12 mouse cellular contexts compared by ENCODE assay signal in the genomic region with DNA sequence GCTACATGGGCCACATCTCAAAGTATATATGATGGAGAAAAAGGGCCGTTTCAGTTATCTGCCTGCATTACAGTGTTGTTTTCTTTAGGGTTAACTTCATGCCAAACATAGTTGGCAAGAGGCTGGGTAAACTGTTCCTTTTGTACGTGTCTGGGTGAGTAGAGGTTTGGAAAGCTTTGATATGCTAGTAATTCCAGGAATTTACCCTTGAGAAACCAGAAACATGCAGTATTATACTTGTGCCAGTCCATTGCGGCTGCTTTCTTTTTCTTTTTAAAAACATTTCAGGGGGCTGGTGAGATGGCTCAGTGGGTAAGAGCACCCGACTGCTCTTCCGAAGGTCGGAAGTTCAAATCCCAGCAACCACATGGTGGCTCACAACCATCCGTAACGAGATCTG. TPM values are rescaled to one million over a fixed set of nuclear protein-coding genes. Genes with fewer than 3 reads are reported as not detected.
DNase-seq lines count a peak whose midpoint lies in the region; ATAC-seq and TF ChIP-seq lines count a peak whose summit lies in the region.
"Had no signal": no experiment of that assay in that cellular context is flagged by ENCODE, and none has a peak within 500 bp of the region (broad histone marks: within the 10 kb centered on the region; RNA-seq: fewer than 3 reads in every experiment).

No protein-coding gene starts in this region.

- peak; percentile 6 for DNase-seq in kidney, postnatal 0 days (ENCODE audit: low spot score)
- no peak for DNase-seq in kidney, postnatal 4 days
- no peak for DNase-seq in layer of hippocampus, adult 9-11 months
- DNase-seq in layer of hippocampus, postnatal 25 days (ENCODE audit: extremely low spot score in 1 of 2, low spot score in 1 of 2), result no peak
- DNase-seq: gastrocnemius, postnatal 14 days; lung, postnatal 14 days had no signal

- H3K27me3 ChIP-seq in kidney, postnatal 0 days (ENCODE audit: insufficient read depth, low read length), result no peaks in the 10 kb centered on the region
- H3K27me3 ChIP-seq in embryonic facial prominence, embryonic 13.5 days, result peaks cover 17% of the 10 kb centered on the region
- H3K27me3 ChIP-seq in hindbrain, embryonic 16.5 days (replicated peaks; ENCODE audit: control insufficient read depth, insufficient read depth, low read length), result no peaks in the 10 kb centered on the region
- peaks cover 22% of the 10 kb centered on the region for H3K27me3 ChIP-seq in neural tube, embryonic 12.5 days (replicated peaks)

- no peak for TF ChIP-seq CTCF in kidney, postnatal 0 days (IDR thresholded peaks at IDR 0.05; ENCODE audit: low read depth)

- H3K36me3 ChIP-seq in kidney, postnatal 0 days (ENCODE audit: insufficient read depth, low read length), result peaks cover 17% of the 10 kb centered on the region
- peaks cover 25% of the 10 kb centered on the region for H3K36me3 ChIP-seq in embryonic facial prominence, embryonic 13.5 days
- H3K36me3 ChIP-seq in hindbrain, embryonic 16.5 days (ENCODE audit: control insufficient read depth, insufficient read depth, low read length), result peaks cover 12% of the 10 kb centered on the region
- peaks cover 25% of the 10 kb centered on the region for H3K36me3 ChIP-seq in neural tube, embryonic 12.5 days

- ATAC-seq in kidney, postnatal 0 days (replicated peaks; ENCODE audit: low FRiP score, low read depth), result no peak
- no peak for ATAC-seq in embryonic facial prominence, embryonic 13.5 days (ENCODE audit: insufficient number of reproducible peaks, insufficient read depth, low FRiP score, low TSS enrichment, low read depth)
- no peak for ATAC-seq in hindbrain, embryonic 16.5 days
- no peak for ATAC-seq in neural tube, embryonic 12.5 days (ENCODE audit: low FRiP score, low read depth)
- ATAC-seq in inflammation-experienced regulatory T-cells, adult 6 months, result no peak

- H3K4me2 ChIP-seq in kidney, postnatal 0 days (ENCODE audit: low read length), result peak overlapping the region; percentile 92
- peak overlapping the region; percentile 81 for H3K4me2 ChIP-seq in embryonic facial prominence, embryonic 13.5 days
- peak overlapping the region; percentile 93 for H3K4me2 ChIP-seq in hindbrain, embryonic 16.5 days (ENCODE audit: low read length)
- H3K4me2 ChIP-seq in neural tube, embryonic 12.5 days (replicated peaks), result peak overlapping the region; percentile 89

- no peak overlapping the region for H3K27ac ChIP-seq in kidney, postnatal 0 days
- peak overlapping the region; percentile 69 for H3K27ac ChIP-seq in embryonic facial prominence, embryonic 13.5 days
- H3K27ac ChIP-seq in hindbrain, embryonic 16.5 days (ENCODE audit: low read depth, low read length), result peak overlapping the region; percentile 86; the same call in 1 of the 2 replicates
- no peak overlapping the region for H3K27ac ChIP-seq in neural tube, embryonic 12.5 days

- peak overlapping the region; percentile 87; the same call in 1 of the 2 replicates for H3K4me3 ChIP-seq in kidney, postnatal 0 days (replicated peaks; ENCODE audit: low read depth, low read length)
- H3K4me3 ChIP-seq in embryonic facial prominence, embryonic 13.5 days, result peak overlapping the region; percentile 64
- peak overlapping the region; percentile 56 for H3K4me3 ChIP-seq in hindbrain, embryonic 16.5 days (ENCODE audit: low read length)
- H3K4me3 ChIP-seq in neural tube, embryonic 12.5 days, result peak overlapping the region; percentile 65; the same call in 1 of the 2 replicates

- WGBS in kidney, postnatal 0 days, result 54% methylated on average over 6 of the region's 8 CpGs
- WGBS in embryonic facial prominence, embryonic 13.5 days, result 49% methylated on average over 8 of the region's 8 CpGs
- WGBS in hindbrain, embryonic 16.5 days, result 69% methylated on average over 6 of the region's 8 CpGs
- WGBS in neural tube, embryonic 12.5 days, result 78% methylated on average over 8 of the region's 8 CpGs

- H3K9ac ChIP-seq in kidney, postnatal 0 days (ENCODE audit: low read depth, low read length), result 0 out of 2 replicates have a peak overlapping the region, but pooled peaks have one; percentile 92
- peak overlapping the region; percentile 92; the same call in 1 of the 2 replicates for H3K9ac ChIP-seq in embryonic facial prominence, embryonic 13.5 days
- H3K9ac ChIP-seq in hindbrain, embryonic 16.5 days (ENCODE audit: low read depth, low read length), result peak overlapping the region; percentile 94
- peak overlapping the region; percentile 83; the same call in 1 of the 2 replicates for H3K9ac ChIP-seq in neural tube, embryonic 12.5 days

- H3K4me1 ChIP-seq in kidney, postnatal 0 days (replicated peaks; ENCODE audit: insufficient read depth, low read length), result peaks cover 5% of the 10 kb centered on the region
- peaks cover 28% of the 10 kb centered on the region for H3K4me1 ChIP-seq in embryonic facial prominence, embryonic 13.5 days
- peaks cover 29% of the 10 kb centered on the region for H3K4me1 ChIP-seq in hindbrain, embryonic 16.5 days (ENCODE audit: control insufficient read depth, insufficient read depth, low read depth, low read length)
- peaks cover 33% of the 10 kb centered on the region for H3K4me1 ChIP-seq in neural tube, embryonic 12.5 days

- H3K9me3 ChIP-seq in kidney, postnatal 0 days (replicated peaks; ENCODE audit: low read length), result no peaks in the 10 kb centered on the region; the same call in 1 of the 2 replicates
- peaks cover 15% of the 10 kb centered on the region; the same call in 1 of the 2 replicates for H3K9me3 ChIP-seq in embryonic facial prominence, embryonic 13.5 days
- 0 out of 2 replicates have a peak, but pooled peaks cover 3% of the 10 kb centered on the region for H3K9me3 ChIP-seq in hindbrain, embryonic 16.5 days (ENCODE audit: control insufficient read depth, low read length)
- H3K9me3 ChIP-seq in neural tube, embryonic 12.5 days, result 0 out of 2 replicates have a peak, but pooled peaks cover 5% of the 10 kb centered on the region

RNA-seq across cellular contexts. Expression of a gene that starts 1.0 kb away (rescaled TPM):
- 21.2 and 21.3 TPM in 2 replicates for polyA plus RNA-seq in kidney, postnatal 0 days (2015; fragmentation: Nextera tagmentation; extraction: Ambion mirVana)
- 38.4 and 42.0 TPM in 2 replicates for polyA plus RNA-seq in embryonic facial prominence, embryonic 13.5 days (2015; fragmentation: Nextera tagmentation; extraction: Ambion mirVana)
- 49.2 and 53.5 TPM in 2 replicates for polyA plus RNA-seq in hindbrain, embryonic 16.5 days (2015; fragmentation: Nextera tagmentation; extraction: Ambion mirVana)
- 52.4 and 57.5 TPM in 2 replicates for polyA plus RNA-seq in neural tube, embryonic 12.5 days (2016; fragmentation: Nextera tagmentation; extraction: Ambion mirVana)
- 10 to 100 TPM; 31.9 to 41.4 TPM for total RNA-seq in layer of hippocampus, postnatal 25 days (2021)
- 1 to 10 TPM; 4.3 to 6.0 (median 5.1) TPM for polyA plus RNA-seq in inflammation-experienced regulatory T-cells, adult 6 months (2017; shearing (Covaris generic))

RNA-seq across cellular contexts. Expression of a gene that starts 17.3 kb away (rescaled TPM):
- 12.8 and 14.1 TPM in 2 replicates for polyA plus RNA-seq in kidney, postnatal 0 days (2015; fragmentation: Nextera tagmentation; extraction: Ambion mirVana)
- 10.3 and 12.0 TPM in 2 replicates for polyA plus RNA-seq in embryonic facial prominence, embryonic 13.5 days (2015; fragmentation: Nextera tagmentation; extraction: Ambion mirVana)
- 8.0 and 9.3 TPM in 2 replicates for polyA plus RNA-seq in hindbrain, embryonic 16.5 days (2015; fragmentation: Nextera tagmentation; extraction: Ambion mirVana)
- 8.2 and 8.7 TPM in 2 replicates for polyA plus RNA-seq in neural tube, embryonic 12.5 days (2016; fragmentation: Nextera tagmentation; extraction: Ambion mirVana)
- 1 to 10 TPM; 7.7 to 8.2 TPM for total RNA-seq in layer of hippocampus, postnatal 25 days (2021)
- polyA plus RNA-seq in inflammation-experienced regulatory T-cells, adult 6 months (2017; shearing (Covaris generic)), result 10 to 100 TPM; 34.4 to 44.7 (median 38.9) TPM

RNA-seq across cellular contexts. Expression of a gene that starts 17.6 kb away (rescaled TPM):
- 30.4 and 31.8 TPM in 2 replicates for polyA plus RNA-seq in kidney, postnatal 0 days (2015; fragmentation: Nextera tagmentation; extraction: Ambion mirVana)
- polyA plus RNA-seq in embryonic facial prominence, embryonic 13.5 days (2015; fragmentation: Nextera tagmentation; extraction: Ambion mirVana), result 45.7 and 47.9 TPM in 2 replicates
- polyA plus RNA-seq in hindbrain, embryonic 16.5 days (2015; fragmentation: Nextera tagmentation; extraction: Ambion mirVana), result 28.8 and 34.4 TPM in 2 replicates
- 62.0 and 63.3 TPM in 2 replicates for polyA plus RNA-seq in neural tube, embryonic 12.5 days (2016; fragmentation: Nextera tagmentation; extraction: Ambion mirVana)
- 10 to 100 TPM; 21.3 to 21.7 TPM for total RNA-seq in layer of hippocampus, postnatal 25 days (2021)
- polyA plus RNA-seq in inflammation-experienced regulatory T-cells, adult 6 months (2017; shearing (Covaris generic)), result 10 to 100 TPM in 1 of 3 experiments, 1 to 10 TPM in 2; 7.2 to 15.1 (median 7.9) TPM

RNA-seq across cellular contexts. Expression of a gene that starts 18.4 kb away (rescaled TPM):
- polyA plus RNA-seq in kidney, postnatal 0 days (2015; fragmentation: Nextera tagmentation; extraction: Ambion mirVana), result 4.7 and 5.7 TPM in 2 replicates
- 1.2 TPM in 1 of 2 replicates, not detected in the other for polyA plus RNA-seq in embryonic facial prominence, embryonic 13.5 days (2015; fragmentation: Nextera tagmentation; extraction: Ambion mirVana)
- polyA plus RNA-seq in hindbrain, embryonic 16.5 days (2015; fragmentation: Nextera tagmentation; extraction: Ambion mirVana), result 0.18 and 1.2 TPM in 2 replicates
- 0.26 TPM in 1 of 2 replicates, not detected in the other for polyA plus RNA-seq in neural tube, embryonic 12.5 days (2016; fragmentation: Nextera tagmentation; extraction: Ambion mirVana)
- not detected for total RNA-seq in layer of hippocampus, postnatal 25 days (2021)
- 10 to 100 TPM in 2 of 3 experiments, 1 to 10 TPM in 1; 7.8 to 17.2 (median 10.8) TPM for polyA plus RNA-seq in inflammation-experienced regulatory T-cells, adult 6 months (2017; shearing (Covaris generic))
- total RNA-seq: gastrocnemius, postnatal 14 days; MEL had no signal
- polyA plus RNA-seq: spleen, adult 2 months had no signal

RNA-seq across cellular contexts. Expression of a gene that starts 23.2 kb away (rescaled TPM):
- 4.7 and 5.6 TPM in 2 replicates for polyA plus RNA-seq in kidney, postnatal 0 days (2015; fragmentation: Nextera tagmentation; extraction: Ambion mirVana)
- polyA plus RNA-seq in embryonic facial prominence, embryonic 13.5 days (2015; fragmentation: Nextera tagmentation; extraction: Ambion mirVana), result 7.7 and 7.9 TPM in 2 replicates
- polyA plus RNA-seq in hindbrain, embryonic 16.5 days (2015; fragmentation: Nextera tagmentation; extraction: Ambion mirVana), result 5.8 and 6.9 TPM in 2 replicates
- polyA plus RNA-seq in neural tube, embryonic 12.5 days (2016; fragmentation: Nextera tagmentation; extraction: Ambion mirVana), result 6.6 and 6.9 TPM in 2 replicates
- 10 to 100 TPM; 33.0 to 41.3 TPM for total RNA-seq in layer of hippocampus, postnatal 25 days (2021)
- polyA plus RNA-seq in inflammation-experienced regulatory T-cells, adult 6 months (2017; shearing (Covaris generic)), result 1 to 10 TPM; 2.5 to 6.7 (median 5.2) TPM

Comparison
In these comparisons a context has a peak if more than half of its experiments do, and no peak if none do; other contexts are left out.
1. H3K27ac ChIP-seq: peak in embryonic facial prominence, embryonic 13.5 days (single experiment) and hindbrain, embryonic 16.5 days (single experiment); none in kidney, postnatal 0 days (single experiment) and neural tube, embryonic 12.5 days (single experiment).
2. Peak in every context shown above with its lines, with median percentiles within 50 percentile points of each other: H3K4me2 ChIP-seq, H3K4me3 ChIP-seq and H3K9ac ChIP-seq.